Mouse (Mus musculus) CH12.LX (cell line): ENCODE measurements at regions not wholly inside any gene's neighbourhood (a gene's known extent, or its start where the extent isn't known, plus 50 kb on each side); places are given as distances from the start of the nearest gene placed in this dataset.

Source experiments
- DNase-seq: peaks from one replicate; pipeline ENCODE4 v3.0.0-alpha.2; 2013; ENCODE audit errors: extremely low read depth
- H3K27ac ChIP-seq: 2 replicates; pipeline ENCODE4 v1.5.1; 2012; ENCODE audit warnings: low read depth, mild to moderate bottlenecking, control low read depth, moderate library complexity; ENCODE audit not compliant: insufficient read depth
- H3K27me3 ChIP-seq: replicated peaks from 2 replicates; pipeline ENCODE3; 2012; ENCODE audit warnings: inconsistent platforms
- H3K36me3 ChIP-seq, 2 experiments: replicated peaks in 1 of 2; 2 replicates each; pipeline versions ENCODE3 to v1.6.1; 2012; ENCODE audit warnings: inconsistent platforms in 1 of 2, low read length in 1 of 2, mild to moderate bottlenecking in 1 of 2, mixed read lengths in 1 of 2, moderate library complexity in 1 of 2; ENCODE audit not compliant: control insufficient read depth in 1 of 2, insufficient read depth in 1 of 2
- H3K4me1 ChIP-seq, 2 experiments: 2 replicates each; pipeline ENCODE4 v1.6.1; 2012; ENCODE audit warnings: inconsistent platforms in 1 of 2, moderate library complexity in 1 of 2; ENCODE audit not compliant: insufficient read depth in 2 of 2, control insufficient read depth in 1 of 2
- H3K4me2 ChIP-seq: 2 replicates; pipeline ENCODE4 v1.6.1; 2012; ENCODE audit warnings: low read depth, mild to moderate bottlenecking, control low read depth; ENCODE audit not compliant: poor library complexity, insufficient read depth, severe bottlenecking
- H3K4me3 ChIP-seq, 3 experiments: fragments of 150-350 bp in 1 of 3; sonication (generic) in 1 of 3; replicated peaks in 1 of 3; 2 replicates each; pipeline versions ENCODE3 to v1.5.1; 2011 to 2012; ENCODE audit warnings: low read depth in 2 of 3, low read length in 2 of 3, mild to moderate bottlenecking in 2 of 3, moderate library complexity in 2 of 3, control low read depth in 1 of 3, improper control_type of control experiment in 1 of 3, inconsistent platforms in 1 of 3, mixed read lengths in 1 of 3; ENCODE audit not compliant: poor library complexity in 1 of 3
- H3K79me2 ChIP-seq: replicated peaks from 2 replicates; pipeline ENCODE4 v1.6.1; 2012; ENCODE audit warnings: mild to moderate bottlenecking, moderate library complexity; ENCODE audit not compliant: control insufficient read depth, poor library complexity, insufficient read depth, severe bottlenecking; ENCODE audit errors: extremely low read depth
- H3K9ac ChIP-seq: 2 replicates; pipeline ENCODE4 v1.6.1; 2012; ENCODE audit warnings: low read depth, mild to moderate bottlenecking, control low read depth, moderate library complexity; ENCODE audit not compliant: insufficient read depth
- H3K9me3 ChIP-seq: replicated peaks from 2 replicates; pipeline ENCODE3; 2012; ENCODE audit warnings: low read length, inconsistent platforms, mixed read lengths
- BHLHE40 ChIP-seq: IDR thresholded peaks from 2 replicates; pipeline ENCODE4 v1.6.1; 2011; ENCODE audit warnings: mild to moderate bottlenecking, low read depth, low read length, improper control_type of control experiment
- CHD1 ChIP-seq: IDR thresholded peaks from 2 replicates; pipeline ENCODE4 v1.6.1; 2012; ENCODE audit warnings: low read depth, low read length, improper control_type of control experiment, inconsistent platforms
- E2F4 ChIP-seq: IDR thresholded peaks from 2 replicates; pipeline ENCODE4 v1.6.1; 2011; ENCODE audit warnings: low read depth, low read length, improper control_type of control experiment; ENCODE audit not compliant: insufficient replicate concordance
- ELF1 ChIP-seq: IDR thresholded peaks from 2 replicates; pipeline ENCODE4 v1.6.1; 2014; ENCODE audit warnings: low read depth, mild to moderate bottlenecking, inconsistent platforms, low read length, improper control_type of control experiment
- EP300 ChIP-seq: IDR thresholded peaks from 2 replicates; pipeline ENCODE4 v1.6.1; 2011; ENCODE audit warnings: low read length, improper control_type of control experiment
- ETS1 ChIP-seq: conservative IDR thresholded peaks from 2 replicates; pipeline ENCODE4 v1.6.1; 2012; ENCODE audit warnings: low read depth, mild to moderate bottlenecking, inconsistent platforms, low read length, improper control_type of control experiment, moderate library complexity
- IRF4 ChIP-seq: IDR thresholded peaks from 2 replicates; pipeline ENCODE4 v1.6.1; 2014; ENCODE audit warnings: low read depth, mild to moderate bottlenecking, inconsistent platforms, low read length, improper control_type of control experiment
- JUN ChIP-seq: IDR thresholded peaks from 2 replicates; pipeline ENCODE4 v1.6.1; 2011; ENCODE audit warnings: low read depth, mild to moderate bottlenecking, low read length, improper control_type of control experiment, moderate library complexity; ENCODE audit not compliant: insufficient read depth
- JUND ChIP-seq: conservative IDR thresholded peaks from 2 replicates; pipeline ENCODE4 v1.6.1; 2011; ENCODE audit warnings: low read depth, low read length, improper control_type of control experiment
- MAFK ChIP-seq: IDR thresholded peaks from 2 replicates; pipeline ENCODE4 v1.6.1; 2011; ENCODE audit warnings: low read length, improper control_type of control experiment; ENCODE audit not compliant: insufficient replicate concordance
- MAZ ChIP-seq: IDR thresholded peaks from 2 replicates; pipeline ENCODE4 v1.6.1; 2012; ENCODE audit warnings: low read depth, mild to moderate bottlenecking, inconsistent platforms, low read length, improper control_type of control experiment, moderate library complexity
- MEF2A ChIP-seq: IDR thresholded peaks from 2 replicates; pipeline ENCODE4 v1.6.1; 2014; ENCODE audit warnings: low read depth, mild to moderate bottlenecking, inconsistent platforms, low read length, improper control_type of control experiment, borderline replicate concordance
- MXI1 ChIP-seq: IDR thresholded peaks from 2 replicates; pipeline ENCODE4 v1.6.1; 2011; ENCODE audit warnings: mild to moderate bottlenecking, low read depth, low read length, improper control_type of control experiment
- MYC ChIP-seq: IDR thresholded peaks from 2 replicates; pipeline ENCODE4 v1.6.1; 2011; ENCODE audit warnings: low read depth, mild to moderate bottlenecking, improper control_type of control experiment, low read length
- NELFE ChIP-seq: IDR thresholded peaks from 2 replicates; pipeline ENCODE4 v1.6.1; 2011; ENCODE audit warnings: low read depth, low read length, improper control_type of control experiment
- PAX5 ChIP-seq: IDR thresholded peaks from 2 replicates; pipeline ENCODE4 v1.6.1; 2012; ENCODE audit warnings: low read length, inconsistent platforms, mixed read lengths
- POLR2A ChIP-seq: IDR thresholded peaks from 2 replicates; pipeline ENCODE4 v1.6.1; 2011; ENCODE audit warnings: low read depth, mild to moderate bottlenecking, improper control_type of control experiment, low read length
- POLR2AphosphoS2 ChIP-seq: IDR thresholded peaks from 2 replicates; pipeline ENCODE4 v1.6.1; 2011; ENCODE audit warnings: low read depth, low read length, improper control_type of control experiment
- RCOR1 ChIP-seq: conservative IDR thresholded peaks from 2 replicates; pipeline ENCODE4 v1.6.1; 2012; ENCODE audit warnings: low read depth, mild to moderate bottlenecking, inconsistent platforms, low read length, improper control_type of control experiment
- SIN3A ChIP-seq: IDR thresholded peaks from 2 replicates; pipeline ENCODE4 v1.6.1; 2012; ENCODE audit warnings: low read length, improper control_type of control experiment, inconsistent platforms
- TBP ChIP-seq: conservative IDR thresholded peaks from 2 replicates; pipeline ENCODE4 v1.6.1; 2011; ENCODE audit warnings: low read depth, low read length, improper control_type of control experiment
- TCF12 ChIP-seq: IDR thresholded peaks from 2 replicates; pipeline ENCODE4 v1.6.1; 2014; ENCODE audit warnings: low read depth, mild to moderate bottlenecking, inconsistent platforms, low read length, improper control_type of control experiment
- UBTF ChIP-seq: IDR thresholded peaks from 2 replicates; pipeline ENCODE4 v1.6.1; 2012; ENCODE audit warnings: low read depth, mild to moderate bottlenecking, inconsistent platforms, low read length, improper control_type of control experiment, moderate library complexity
- USF1 ChIP-seq: IDR thresholded peaks from 2 replicates; pipeline ENCODE4 v1.6.1; 2014; ENCODE audit warnings: low read depth, mild to moderate bottlenecking, inconsistent platforms, low read length, improper control_type of control experiment
- ZMIZ1 ChIP-seq: IDR thresholded peaks from 2 replicates; pipeline ENCODE4 v1.6.1; 2012; ENCODE audit warnings: low read depth, mild to moderate bottlenecking, inconsistent platforms, low read length, improper control_type of control experiment
- dilution Hi-C: fragments of 300-500 bp; cut with MboI; formaldehyde crosslinking; loops from 2 replicates; pipeline ENCODE4 v1.14.3; 2020; ENCODE audit warnings: low sequenced_read_pairs; ENCODE audit not compliant: extremely low pct_unique_long_range_greater_than_20kb, extremely low pct_ligation_motif_present
- in situ Hi-C: fragments of 300-500 bp; cut with MboI; formaldehyde crosslinking; loops from 3 replicates; pipeline ENCODE4 v1.14.3; 2019; ENCODE audit warnings: low sequenced_read_pairs, low pct_ligation_motif_present, low pct_unique_long_range_greater_than_20kb, mixed read lengths

GRCm38 (mm10) chr1:35848160-35848954 is 219.8 kb upstream of the Hs6st1 start:
- dilution Hi-C loops, result no loop called here

GRCm38 (mm10) chr1:35849406-35850190 is 218.6 kb upstream of the Hs6st1 start:
- Histone ChIP-seq H3K27ac (peak overlapping the region; percentile 17; the same call in 1 of the 2 replicates), H3K36me3 (no peaks in the 10 kb centered on the region), H3K4me3 (no peak overlapping the region), H3K27me3 (no peaks in the 10 kb centered on the region), H3K79me2 (no peaks in the 10 kb centered on the region), H3K9me3 (no peaks in the 10 kb centered on the region), H3K9ac (peak overlapping the region; percentile 24), H3K4me1 (peaks cover 51 to 67% of the 10 kb centered on the region in 2 experiments), H3K4me2 (peak overlapping the region; percentile 54; the same call in 1 of the 2 replicates)
- dilution Hi-C loops, result no loop called here
- no peak for TF ChIP-seq E2F4
- TF ChIP-seq MEF2A, result 0 out of 2 replicates have a peak, but pooled peaks have one; percentile 52
- no peak for TF ChIP-seq POLR2A
- DNase-seq, result no peak
- in situ Hi-C loops, result loop anchor here (10.0 to 25.0 kb wide), 2 partner anchors 285 to 413 kb away; partner anchors contain the start of gene Neurl3

More at GRCm38 (mm10) chr1:35848160-35848954, 219.8 kb upstream of the Hs6st1 start:
- H3K4me2 ChIP-seq, result peak overlapping the region; percentile 54; the same call in 1 of the 2 replicates
- TF ChIP-seq RCOR1 (no peak), ZMIZ1 (no peak), UBTF (no peak), SIN3A (no peak), TCF12 (no peak), JUN (peak; percentile 54; the same call in 1 of the 2 replicates), ETS1 (peak; percentile 66), EP300 (peak; percentile 66; the same call in 1 of the 2 replicates), PAX5 (no peak), NELFE (no peak; the same call in 1 of the 2 replicates), MYC (no peak), BHLHE40 (peak; percentile 65), CHD1 (no peak), MXI1 (no peak), POLR2AphosphoS2 (no peak), MEF2A (peak; percentile 89), MAZ (no peak), POLR2A (no peak), USF1 (no peak), MAFK (peak; percentile 90), ELF1 (peak; percentile 66), TBP (no peak), IRF4 (peak; percentile 79), JUND (peak; percentile 64)
- H3K9me3 ChIP-seq, result no peaks in the 10 kb centered on the region
- in situ Hi-C loops, result loop anchor here (25.0 kb wide), 1 partner anchor 414 kb away; the partner anchor contains the start of gene Neurl3
- H3K4me3 ChIP-seq, result peak overlapping the region in 1 of 3 experiments; percentile 46
- no peaks in the 10 kb centered on the region for H3K36me3 ChIP-seq
- no peak overlapping the region for H3K9ac ChIP-seq
- H3K4me1 ChIP-seq, result peaks cover 51 to 64% of the 10 kb centered on the region in 2 experiments
- no peaks in the 10 kb centered on the region for H3K79me2 ChIP-seq
- H3K27ac ChIP-seq, result peak overlapping the region; percentile 47
- DNase-seq, result no peak
- H3K27me3 ChIP-seq, result no peaks in the 10 kb centered on the region
